Mouse (Mus musculus) liver, postnatal 0 days (tissue): ENCODE data around the gene Acaa1b.

ENCODE experiments used
- CTCF ChIP-seq: sonication (generic); IDR thresholded peaks from 2 replicates; pipeline ENCODE4 v1.5.1; 2016; ENCODE audit warnings: antibody characterized with exemption, low read depth
- EP300 ChIP-seq: IDR thresholded peaks from 2 replicates; pipeline ENCODE4 v1.6.1; 2016; ENCODE audit warnings: antibody characterized with exemption, low read depth, mild to moderate bottlenecking

DNA sequence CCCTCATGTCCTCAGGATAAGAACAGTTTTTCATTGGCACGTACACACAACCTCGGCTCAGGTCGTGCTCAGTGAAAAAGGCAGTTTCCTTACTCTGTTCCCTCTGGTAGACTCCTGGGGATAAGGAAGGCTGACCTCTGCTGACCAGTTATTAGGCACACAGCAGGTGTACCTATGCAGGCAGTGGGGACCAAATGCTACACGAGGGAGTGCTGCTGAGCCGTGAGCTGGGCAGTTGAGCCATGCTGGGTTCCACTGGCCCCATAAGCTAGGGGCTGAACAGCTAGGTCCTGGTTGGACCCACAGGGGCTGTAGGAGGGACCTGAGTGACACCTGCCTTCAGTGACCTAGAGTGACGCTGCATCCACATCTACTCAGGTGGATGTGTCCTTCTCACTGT, 11.3 kb downstream of the Acaa1b start:
- no peak for TF ChIP-seq EP300
- TF ChIP-seq CTCF: no peak
